Mouse (Mus musculus): Measurements from ENCODE around the gene Mypn. TPM values are rescaled to one million over a fixed set of nuclear protein-coding genes. Genes with fewer than 3 reads are reported as not detected.

The Mypn gene
- total RNA-seq, 4 experiments from 2014 or later, result 99.8 to 126 (median 104) TPM

DNA sequence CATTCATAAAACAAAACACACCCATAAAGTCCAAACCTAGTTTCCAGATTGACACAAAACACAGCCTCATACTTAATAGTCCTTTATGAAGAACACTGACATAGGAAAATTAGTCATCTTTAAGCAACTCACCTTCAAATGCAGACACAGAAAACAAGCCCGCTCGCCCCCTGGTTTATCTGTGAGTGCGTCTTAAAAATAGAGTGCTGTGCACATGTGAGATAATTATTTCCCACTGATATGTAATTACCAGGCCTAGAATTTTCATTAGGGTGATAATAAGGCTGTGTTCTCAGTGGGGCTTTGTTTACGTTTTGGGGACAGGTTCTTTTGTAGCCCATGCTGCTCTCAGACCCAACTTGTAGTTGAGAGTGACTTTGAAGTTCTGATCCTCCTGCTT lies 4.7 kb downstream of the Mypn start:
- no peak for DNase-seq (ENCODE audit: low spot score)

DNA sequence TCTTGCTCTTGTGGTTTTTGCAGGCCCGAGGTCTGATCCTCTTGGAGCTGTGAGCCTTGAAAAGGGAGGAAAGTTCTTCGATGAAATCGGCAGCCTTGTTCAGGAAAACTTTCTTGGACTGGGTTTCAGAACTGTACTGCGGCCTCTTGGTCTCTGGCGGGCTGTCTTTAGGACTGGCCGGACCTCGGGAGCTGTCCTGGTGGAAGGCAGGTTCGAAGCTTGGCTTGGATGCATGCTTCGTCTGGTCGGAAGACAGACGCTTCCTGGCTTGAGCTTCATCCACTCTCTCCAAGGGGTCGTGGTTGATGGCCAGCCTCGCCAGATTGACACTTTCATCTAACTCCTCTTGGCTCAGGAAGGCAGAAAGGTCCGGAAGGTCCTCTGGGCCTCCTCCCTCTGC lies 11.0 kb downstream of the Mypn start:
- DNase-seq (ENCODE audit: low spot score), result no peak

DNA sequence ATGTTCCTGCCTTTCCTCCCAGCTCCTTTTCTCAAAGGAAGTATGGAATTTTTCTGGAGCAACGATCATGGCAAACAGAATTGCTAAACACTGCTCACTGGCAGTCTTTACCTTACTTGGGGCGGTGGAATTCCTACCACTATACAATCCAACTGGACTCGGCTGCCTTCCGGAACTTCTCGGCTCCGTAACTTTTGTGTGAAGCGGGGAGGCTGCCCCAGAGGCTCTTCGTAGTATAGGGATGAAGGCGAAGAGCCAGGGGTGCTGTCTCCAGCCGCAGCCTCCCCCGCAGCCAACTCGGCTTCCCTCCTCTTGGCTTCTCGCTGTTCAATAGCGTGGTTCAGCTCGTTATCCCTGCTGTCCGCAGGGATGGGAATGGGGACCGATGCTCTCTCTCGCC lies 11.5 kb downstream of the Mypn start:
- no peak for DNase-seq (ENCODE audit: low spot score)

DNA sequence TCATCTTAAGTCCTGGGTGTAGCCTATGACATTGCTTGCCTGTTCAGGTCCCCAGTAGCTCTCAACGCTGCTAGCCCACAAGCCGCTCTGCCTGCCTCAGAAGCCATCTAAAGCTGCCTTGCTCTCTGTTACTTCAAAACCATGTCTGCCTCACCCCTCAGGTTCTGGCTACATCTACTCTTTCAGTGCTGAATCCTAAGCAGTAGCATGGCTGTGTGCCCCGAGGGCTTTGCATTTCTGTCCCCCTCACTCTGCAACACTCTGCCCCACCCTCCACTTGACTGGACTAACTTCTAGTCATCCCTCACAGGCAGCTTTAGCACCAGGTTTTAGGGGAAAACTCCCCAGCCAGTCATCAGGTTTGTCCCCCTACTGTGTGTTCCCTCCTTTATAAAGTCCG lies 19.3 kb downstream of the Mypn start:
- DNase-seq (ENCODE audit: low spot score), result no peak

DNA sequence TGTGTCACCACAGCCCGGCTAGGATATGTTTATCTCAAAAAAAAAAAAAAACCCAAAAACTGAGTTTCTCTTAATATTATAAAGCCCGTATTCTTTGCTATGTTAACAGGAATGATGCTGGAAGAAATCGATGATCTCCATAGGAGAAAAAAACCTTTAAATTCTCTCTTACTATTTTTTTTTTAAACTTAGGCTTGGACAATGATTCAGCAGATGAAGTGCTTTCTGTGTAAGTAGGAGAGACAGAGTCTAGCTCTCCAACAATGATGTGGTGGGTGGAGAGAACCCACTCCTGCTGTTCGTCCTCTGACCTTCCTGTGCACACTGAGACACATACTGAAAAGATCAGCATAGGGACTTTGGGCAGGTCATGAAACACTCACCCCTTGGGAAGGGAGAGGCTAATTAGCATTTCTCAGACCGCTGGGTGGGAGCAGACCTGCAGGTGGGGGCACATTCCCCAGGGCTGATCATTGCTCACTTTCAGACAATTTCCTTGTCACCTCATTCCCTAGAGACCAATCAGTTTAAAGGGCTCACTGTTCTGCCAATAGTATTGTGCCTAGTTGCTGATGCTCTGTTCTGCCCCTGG lies 21.5 kb downstream of the Mypn start:
- no peak for DNase-seq (ENCODE audit: low spot score)

DNA sequence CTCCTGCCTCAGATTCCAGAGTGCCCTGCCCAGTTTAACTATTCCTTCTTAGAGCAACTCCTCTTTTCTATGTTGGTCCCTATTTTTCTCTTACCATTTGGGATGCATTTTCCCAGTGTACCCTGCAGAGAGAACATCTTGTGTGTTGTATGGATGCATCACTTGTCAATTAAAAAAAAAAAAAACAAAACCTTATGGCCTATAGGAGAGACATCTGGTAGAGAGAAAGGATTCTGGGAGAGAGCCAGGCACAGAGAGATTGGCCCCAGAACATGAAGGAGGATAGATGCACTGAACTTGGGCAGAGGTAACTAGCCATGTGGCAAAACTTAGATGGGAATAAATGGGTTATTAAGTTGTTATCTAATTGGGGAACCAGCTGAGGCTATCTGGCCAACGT lies 22.6 kb downstream of the Mypn start:
- no peak for DNase-seq (ENCODE audit: low spot score)

DNA sequence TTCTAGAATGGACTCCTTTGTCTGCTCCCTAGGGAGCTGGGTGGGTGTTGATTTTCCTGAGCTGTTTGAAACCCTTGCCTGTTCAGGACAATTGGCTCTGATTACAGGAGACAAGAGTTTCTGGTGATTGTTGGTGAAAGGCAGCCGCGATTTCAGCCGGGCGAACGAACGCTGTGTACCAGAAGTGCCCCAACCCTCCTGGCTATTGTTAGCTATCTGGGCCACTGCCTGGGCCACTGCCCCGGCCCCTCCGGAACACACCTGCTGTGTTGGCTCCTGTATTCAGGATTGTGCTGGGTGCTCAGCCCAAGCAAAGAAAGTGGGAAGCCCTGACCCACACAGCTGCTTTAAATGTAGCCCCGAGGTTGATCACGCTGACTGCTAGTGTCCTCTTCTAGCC lies 24.2 kb downstream of the Mypn start:
- peak; percentile 33 for DNase-seq (ENCODE audit: low spot score)

DNA sequence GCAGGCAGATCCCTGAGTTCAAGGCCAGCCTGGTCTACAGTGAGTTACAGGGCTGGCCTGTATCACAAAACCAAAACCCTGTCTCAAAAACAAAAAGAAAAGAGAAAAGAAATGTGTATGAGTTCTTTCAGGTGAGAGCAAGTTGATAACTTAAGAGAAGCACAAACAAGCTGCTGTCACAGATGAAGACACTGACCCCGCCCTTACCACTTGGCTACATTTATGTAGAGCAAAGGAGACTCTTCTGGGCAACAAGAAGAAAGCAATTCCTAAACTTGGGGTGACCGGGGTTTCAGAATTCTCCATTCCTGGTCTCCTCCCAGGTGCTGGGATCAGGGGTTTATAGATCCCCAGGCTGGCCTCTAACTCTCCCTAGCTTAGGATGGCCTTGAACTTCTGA lies 25.4 kb downstream of the Mypn start:
- no peak for DNase-seq (ENCODE audit: low spot score)

DNA sequence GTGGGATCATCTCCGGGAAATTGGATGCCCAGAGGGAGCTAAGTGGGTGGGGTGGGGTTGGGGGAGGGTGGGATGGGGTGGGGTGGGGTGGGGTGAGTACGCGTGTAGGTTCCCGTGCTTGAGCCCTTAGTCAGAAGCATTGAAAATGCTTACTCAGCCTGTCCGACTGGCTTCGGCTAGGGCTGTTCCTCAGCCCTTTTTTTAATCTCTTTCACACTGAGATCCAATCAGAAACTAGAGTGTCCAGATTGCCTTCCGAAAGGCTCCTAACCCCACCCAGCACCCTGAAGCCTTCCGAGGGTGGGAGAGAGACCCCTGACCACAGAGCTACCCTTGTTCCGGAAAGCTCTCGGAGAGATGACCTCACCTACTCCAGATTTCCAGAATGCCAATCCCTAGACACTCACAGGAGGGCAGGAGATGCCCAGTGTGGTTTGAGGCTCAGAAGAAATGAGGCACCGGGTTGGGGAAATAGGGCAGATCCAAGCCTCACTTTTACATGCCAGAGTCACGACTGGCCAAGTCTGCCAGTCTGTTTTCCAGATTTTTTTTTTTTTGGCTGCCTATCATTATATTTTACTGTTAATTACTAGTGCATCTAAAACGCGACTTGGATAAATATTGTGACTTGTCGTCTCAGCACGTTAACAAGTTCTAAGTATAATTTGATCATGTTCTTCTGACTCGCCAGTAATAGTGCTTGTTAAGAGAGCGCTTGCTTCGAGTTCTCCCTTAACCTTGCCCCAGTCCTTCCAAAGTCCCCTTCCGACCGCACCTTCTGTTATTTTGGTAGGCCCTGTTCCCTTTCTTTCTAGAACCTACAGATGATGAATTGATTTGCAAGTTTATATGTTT lies 26.2 kb downstream of the Mypn start:
- DNase-seq (ENCODE audit: low spot score), result no peak

DNA sequence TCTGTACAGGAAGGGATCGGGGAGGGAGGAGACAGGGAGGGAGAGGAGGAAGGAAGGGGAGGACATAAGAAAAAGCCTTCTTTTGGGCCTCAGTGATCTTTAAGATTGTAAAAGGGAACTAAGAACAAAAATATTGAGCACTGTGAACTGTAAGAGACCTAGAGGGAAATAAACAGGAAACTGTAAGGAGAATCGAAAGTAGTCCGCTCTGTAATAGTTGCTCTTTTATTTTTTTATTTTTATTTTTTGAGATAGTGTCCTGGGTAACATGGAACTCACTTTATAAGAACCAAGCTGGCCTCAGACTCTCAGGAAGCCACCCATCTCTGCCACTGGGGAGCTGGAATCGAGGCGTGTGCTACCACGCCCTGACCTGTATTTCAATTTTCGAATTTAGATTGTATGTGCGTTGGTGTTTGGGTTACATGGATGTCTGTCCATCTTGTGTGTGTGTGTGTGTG lies 27.3 kb downstream of the Mypn start:
- DNase-seq (ENCODE audit: low spot score), result no peak

DNA sequence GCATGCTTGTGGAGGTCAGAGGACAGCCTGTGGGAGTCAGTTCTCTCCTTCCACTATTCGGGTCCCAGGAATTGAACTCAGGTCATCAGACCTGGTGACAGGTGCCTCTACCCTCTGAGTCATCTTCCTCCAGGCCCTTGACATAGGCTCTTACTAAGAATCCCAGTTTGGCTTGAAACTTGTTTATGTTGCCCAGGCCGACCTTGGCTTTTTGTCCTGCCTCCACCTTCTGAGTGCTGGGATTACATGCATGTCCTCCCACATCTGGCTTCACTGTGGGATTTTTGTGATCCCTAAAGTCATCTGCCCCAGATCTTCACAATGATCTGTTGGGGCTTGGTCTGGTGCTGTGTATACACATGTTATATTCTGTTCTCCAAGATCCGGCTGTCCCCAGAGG lies 31.7 kb downstream of the Mypn start:
- no peak for DNase-seq (ENCODE audit: low spot score)

DNA sequence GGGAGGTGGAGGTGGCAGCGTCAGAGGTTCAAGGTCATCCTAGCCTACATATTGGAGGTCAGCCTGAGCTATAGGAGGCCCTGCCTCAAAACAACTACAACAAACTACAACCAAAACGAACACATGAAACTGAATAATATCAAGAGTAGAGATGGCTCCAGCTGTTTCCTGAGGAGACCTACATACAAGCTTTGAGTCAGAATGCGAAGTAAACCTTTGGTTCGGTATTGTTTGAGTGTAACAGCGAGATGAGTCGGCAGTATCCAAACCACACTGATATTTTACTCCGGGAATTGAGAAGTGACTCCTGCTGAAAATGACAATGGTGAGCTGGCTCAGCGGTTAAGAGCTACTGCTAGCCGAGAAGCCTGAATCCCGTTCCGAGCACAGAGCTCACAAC lies 34.2 kb downstream of the Mypn start:
- no peak for DNase-seq (ENCODE audit: low spot score)

DNA sequence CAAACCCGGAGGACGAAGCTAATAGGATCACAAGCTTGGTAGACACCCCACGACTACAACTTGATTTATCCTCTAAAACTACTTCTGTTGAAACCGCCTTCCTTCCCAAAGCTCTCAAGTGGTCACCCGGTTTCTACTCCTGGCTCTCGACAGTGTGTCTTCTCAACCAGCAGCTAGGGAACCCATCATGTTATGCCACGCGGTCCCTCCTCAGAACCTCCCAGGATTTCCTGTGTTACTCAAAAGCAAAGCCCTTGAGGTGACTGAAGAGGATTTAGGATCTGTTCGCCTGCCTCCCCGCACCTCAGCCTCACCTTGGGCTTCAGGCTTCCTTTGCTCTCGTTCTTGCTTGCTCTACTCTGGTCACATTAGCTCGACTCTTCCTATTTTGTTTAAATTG lies 35.6 kb downstream of the Mypn start:
- no peak for DNase-seq (ENCODE audit: low spot score)

DNA sequence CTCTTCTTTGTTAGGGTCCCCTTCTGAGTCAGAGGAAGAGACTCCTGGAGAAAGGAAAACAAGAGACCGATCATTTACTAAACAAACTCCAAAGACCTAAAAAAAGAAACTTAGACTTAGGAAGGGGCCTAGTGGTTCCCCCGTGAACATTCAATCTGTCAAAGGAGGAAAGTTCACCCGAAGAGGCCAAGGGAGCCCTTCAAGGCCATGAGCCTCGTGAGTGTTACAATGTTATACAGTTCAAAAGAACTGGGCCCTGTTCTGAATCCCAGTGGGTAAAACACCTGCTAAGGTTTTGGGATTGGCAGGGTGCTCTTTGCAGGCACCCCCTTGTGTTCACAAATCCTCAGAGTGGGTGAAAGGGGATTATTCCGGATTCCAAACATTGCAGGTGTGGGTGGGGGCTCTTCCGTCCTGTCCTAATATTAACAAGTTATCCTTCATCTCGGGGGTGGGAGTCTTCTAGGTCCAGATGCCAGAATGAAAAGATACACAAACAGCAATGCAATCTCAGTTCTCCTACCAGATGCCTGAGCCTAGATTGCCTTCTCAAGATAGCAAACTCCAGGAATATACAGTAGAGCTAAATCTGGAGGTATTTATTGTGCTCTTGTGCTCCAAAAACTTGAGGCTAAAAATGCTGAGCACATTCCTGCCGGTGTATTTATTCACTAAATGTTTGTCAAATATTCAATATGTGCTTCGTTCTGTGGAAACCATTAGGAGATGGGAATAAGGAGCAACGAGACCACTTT lies 36.3 kb downstream of the Mypn start:
- no peak for DNase-seq (ENCODE audit: low spot score)

DNA sequence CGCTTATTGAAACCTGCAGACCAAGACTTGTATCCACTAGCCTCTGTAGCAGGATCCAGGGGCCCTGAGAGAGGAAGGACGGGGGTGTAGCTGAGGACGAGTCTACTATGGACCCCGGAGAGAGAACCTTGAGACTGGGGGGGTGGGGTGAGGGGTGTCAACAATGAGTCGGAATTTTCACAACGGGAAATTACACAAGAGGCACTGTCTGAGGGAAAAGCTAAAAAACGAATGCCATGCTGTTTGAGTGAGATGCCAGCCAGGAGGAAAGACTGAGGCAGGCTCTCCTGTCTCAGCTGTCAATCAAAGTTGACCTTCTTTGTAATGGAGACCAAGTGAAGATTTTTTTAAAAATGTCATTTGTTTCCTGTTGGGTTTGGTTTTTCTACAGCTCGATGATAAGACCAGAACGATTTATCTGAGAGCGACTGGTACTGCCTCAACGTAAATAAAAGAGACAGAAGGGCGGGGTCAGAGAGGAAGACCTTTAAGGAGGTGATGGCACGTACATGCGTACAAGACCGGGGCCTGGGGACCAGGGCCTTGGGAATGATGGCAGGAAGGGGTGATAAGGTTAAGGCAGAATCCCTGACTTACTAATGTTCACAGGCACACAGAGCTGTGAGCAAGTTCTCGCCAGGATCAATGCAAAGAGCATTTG lies 37.9 kb downstream of the Mypn start:
- no peak for DNase-seq (ENCODE audit: low spot score)

DNA sequence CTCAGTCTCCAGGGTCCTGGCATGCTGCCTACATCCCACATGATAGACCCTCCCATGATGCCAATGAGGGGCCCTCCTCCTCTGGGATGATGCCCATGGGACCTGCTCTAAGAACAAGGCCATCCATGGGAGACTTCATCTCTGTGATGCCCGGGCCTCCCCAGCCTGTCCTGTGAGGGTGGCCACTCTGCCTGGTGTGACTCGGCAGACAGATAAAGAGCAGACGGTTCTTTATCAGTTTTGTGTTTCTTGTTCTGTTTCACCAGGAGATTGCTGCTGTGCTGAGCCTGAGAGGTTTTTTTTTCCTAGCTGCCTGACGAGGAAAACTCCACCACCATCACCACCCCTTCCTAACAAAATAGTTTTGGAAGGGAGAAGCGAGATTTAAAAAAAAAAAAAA lies 42.5 kb downstream of the Mypn start:
- no peak for DNase-seq (ENCODE audit: low spot score)

DNA sequence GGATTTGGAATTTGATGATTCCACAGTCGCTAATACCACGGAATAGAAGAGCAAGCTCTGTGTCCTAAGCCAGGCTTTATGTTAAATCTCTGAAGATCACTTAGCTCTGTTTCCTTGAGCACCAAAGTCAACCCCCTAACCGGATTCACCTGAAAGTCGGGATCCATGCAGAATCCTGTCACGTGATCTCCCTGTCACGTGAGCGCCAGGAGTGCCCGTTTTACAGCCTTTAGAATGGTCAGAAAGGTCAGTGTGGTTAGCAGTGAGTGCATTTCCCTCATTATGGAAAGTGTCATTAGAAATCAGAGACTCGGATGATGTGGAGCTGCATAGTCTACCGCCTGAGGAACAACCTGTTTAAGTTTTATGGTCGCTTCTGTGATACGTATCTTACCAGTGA lies 43.1 kb downstream of the Mypn start:
- DNase-seq (ENCODE audit: low spot score), result no peak

DNA sequence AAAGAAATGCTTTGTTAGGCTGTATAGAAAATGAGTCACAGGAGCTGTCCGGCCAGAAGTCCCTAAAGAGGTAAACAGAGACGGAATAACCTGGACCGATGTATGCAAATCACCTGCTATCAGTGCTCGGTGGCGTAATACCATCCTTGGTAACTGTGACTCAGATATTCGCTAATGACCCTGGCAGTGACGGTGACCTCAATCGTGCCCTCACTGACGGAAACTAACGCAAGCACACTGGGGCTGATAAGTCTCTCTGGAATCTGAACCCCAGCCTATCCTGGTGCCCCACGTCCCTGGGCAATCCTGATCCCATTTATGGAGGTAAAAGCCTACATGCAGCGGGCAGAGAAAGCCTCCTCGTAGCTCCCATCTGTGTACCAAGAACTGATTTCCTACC lies 45.6 kb downstream of the Mypn start:
- DNase-seq (ENCODE audit: low spot score), result peak; percentile 59

DNA sequence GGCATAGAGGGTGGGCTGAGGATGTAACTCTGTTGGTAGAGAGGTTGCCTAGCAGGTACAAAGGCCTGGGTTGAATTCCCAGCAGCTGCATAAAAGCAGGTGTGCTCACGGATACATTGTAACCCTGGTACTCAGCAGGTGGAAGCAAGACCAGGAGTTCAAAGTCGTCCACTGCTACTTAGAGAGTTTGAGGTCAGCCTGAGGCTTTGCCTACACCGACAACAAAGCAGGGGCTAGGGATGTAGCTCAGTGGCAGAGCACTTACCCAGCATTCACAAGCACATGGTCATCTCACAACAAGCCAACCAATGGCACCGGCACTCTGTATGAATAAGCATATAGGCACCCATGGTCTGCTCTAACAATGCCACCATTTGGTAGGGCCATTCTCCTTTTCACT lies 46.3 kb downstream of the Mypn start:
- DNase-seq (ENCODE audit: low spot score), result no peak

DNA sequence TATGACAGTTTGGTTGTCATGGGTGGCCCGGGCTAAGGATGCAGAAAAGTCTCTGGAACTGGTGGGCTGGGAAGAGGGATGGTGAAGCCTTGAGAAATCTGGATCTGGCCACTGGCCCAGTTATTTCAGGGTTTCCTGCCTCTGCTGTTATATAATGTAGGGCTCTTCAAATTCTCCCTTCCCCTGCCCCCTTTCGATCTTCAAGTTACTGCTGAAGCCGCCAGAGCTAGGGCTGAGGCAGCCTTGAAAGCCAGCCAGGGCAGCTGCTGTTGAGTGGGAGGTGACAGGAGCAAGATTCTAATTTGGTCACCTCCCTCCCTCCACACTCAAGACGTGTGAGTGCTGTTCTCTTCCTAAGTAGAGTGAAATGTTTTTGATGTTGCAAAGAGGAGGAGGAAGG lies 46.8 kb downstream of the Mypn start:
- DNase-seq (ENCODE audit: low spot score), result peak; percentile 51

DNA sequence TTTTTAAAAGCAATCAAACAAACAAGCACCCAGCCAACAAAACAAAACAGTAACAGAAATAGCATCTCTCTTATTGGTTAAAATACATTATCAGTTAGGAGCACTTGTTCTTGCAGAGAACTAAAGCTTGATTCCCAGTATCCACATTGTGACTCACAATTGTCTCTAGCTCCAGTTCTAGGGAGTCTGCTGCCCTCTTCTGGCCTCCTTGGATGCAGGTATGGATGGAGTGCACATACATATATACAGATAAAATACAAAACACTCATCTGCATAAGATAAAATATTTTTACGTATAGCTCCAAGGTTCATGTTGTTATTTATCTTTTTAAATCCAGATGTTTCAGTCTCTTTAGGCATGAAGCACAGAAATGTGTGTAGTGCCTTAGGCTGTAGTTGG lies 47.4 kb downstream of the Mypn start:
- no peak for DNase-seq (ENCODE audit: low spot score)

DNA sequence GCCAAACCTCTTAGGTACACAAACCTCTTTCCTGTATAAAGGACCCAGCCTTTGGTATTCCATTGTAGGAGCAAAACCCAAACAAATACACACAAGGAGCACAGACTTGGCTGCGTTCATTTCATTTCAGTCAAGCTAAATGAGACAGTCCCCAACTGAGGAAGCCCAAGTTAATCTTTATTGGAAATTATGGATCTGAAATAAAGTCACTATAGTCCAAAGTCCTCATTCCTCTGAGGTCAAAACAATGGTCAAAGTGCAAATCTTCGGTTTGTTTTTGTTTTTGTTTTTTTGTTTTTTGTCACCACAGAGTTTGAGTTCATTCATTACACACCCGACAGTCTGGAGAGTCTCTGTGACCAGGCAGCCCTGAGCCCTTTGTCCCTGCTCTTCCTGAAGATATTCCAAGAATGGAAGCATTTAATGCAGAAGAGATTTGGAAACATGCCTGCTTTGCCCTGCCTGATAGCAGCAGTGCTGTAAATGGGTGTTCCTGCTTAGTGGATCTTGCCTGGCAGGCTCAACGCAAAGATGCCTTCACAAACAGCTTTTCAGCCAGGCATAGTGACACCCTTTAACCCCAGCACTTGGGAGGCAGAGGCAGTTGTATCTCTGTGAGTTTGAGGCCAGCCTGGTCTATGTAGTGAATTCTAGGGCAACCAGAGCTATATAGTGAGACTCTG lies 47.9 kb downstream of the Mypn start:
- peak; percentile 19 for DNase-seq (ENCODE audit: low spot score)

Measured in heart, adult 8-10 months (tissue).